Mouse (Mus musculus): ENCODE results near the gene Cobll1. TPM values are rescaled to one million over a fixed set of nuclear protein-coding genes. Genes with fewer than 3 reads are reported as not detected.
A peak's percentile ranks its signal among the peaks of the same experiment; 100 is the strongest.

Cobll1 gene
- polyA plus RNA-seq, 1 experiment from 2014 or later, result 14.2 TPM

- 48% methylated on average over 5 of the region's 5 CpGs for WGBS
- no peak for TF ChIP-seq CTCF (IDR thresholded peaks at IDR 0.05; ENCODE audit: low read depth)
- Histone ChIP-seq H3K4me1 (replicated peaks; ENCODE audit: control insufficient read depth, insufficient read depth, low read length) (0 out of 2 replicates have a peak, but pooled peaks cover 7% of the 10 kb centered on the region), H3K4me3 (ENCODE audit: low read depth, low read length) (no peak overlapping the region), H3K9ac (ENCODE audit: low read depth, low read length) (no peak overlapping the region), H3K27ac (ENCODE audit: low read depth, low read length) (no peak overlapping the region), H3K4me2 (replicated peaks; ENCODE audit: low read depth) (no peak overlapping the region), H3K36me3 (ENCODE audit: control insufficient read depth, insufficient read depth) (no peaks in the 10 kb centered on the region), H3K9me3 (ENCODE audit: control insufficient read depth) (no peaks in the 10 kb centered on the region), H3K27me3 (replicated peaks; ENCODE audit: control insufficient read depth, insufficient read depth, low read length) (no peaks in the 10 kb centered on the region)
- ATAC-seq, result no peak
Measured at GRCm38 (mm10) chr2:65157981-65158651, 81.1 kb downstream of the Cobll1 start.

DNA sequence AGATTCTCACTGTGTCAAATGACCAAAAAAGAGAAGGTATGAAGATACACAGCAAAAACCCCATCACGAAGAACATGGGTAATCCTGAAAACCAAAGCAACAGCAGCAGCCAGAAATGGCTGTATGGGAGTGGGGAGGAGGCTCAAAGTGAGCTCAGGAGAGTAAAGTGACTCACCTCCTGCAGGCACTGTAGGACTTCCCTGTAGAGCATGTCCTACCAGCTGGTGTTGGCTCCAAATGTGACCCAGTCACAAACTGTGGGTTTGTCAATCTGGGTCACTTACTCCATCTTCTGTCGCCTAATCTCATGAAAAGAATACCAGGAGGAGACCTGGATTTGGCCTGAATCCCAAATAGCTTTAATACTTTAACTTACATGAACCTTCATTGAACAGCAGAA is 81.9 kb downstream of the Cobll1 start:
- H3K27me3 ChIP-seq (replicated peaks; ENCODE audit: control insufficient read depth, insufficient read depth, low read length), result no peaks in the 10 kb centered on the region
- no peak overlapping the region for H3K27ac ChIP-seq (ENCODE audit: low read depth, low read length)
- no peak for TF ChIP-seq CTCF (IDR thresholded peaks at IDR 0.05; ENCODE audit: low read depth)
- no peaks in the 10 kb centered on the region for H3K36me3 ChIP-seq (ENCODE audit: control insufficient read depth, insufficient read depth)
- 81% methylated on average over 2 of the region's 2 CpGs for WGBS
- 0 out of 2 replicates have a peak, but pooled peaks cover 7% of the 10 kb centered on the region for H3K4me1 ChIP-seq (replicated peaks; ENCODE audit: control insufficient read depth, insufficient read depth, low read length)
- H3K4me3 ChIP-seq (ENCODE audit: low read depth, low read length), result no peak overlapping the region
- no peaks in the 10 kb centered on the region for H3K9me3 ChIP-seq (ENCODE audit: control insufficient read depth)
- no peak overlapping the region for H3K4me2 ChIP-seq (replicated peaks; ENCODE audit: low read depth)
- no peak overlapping the region for H3K9ac ChIP-seq (ENCODE audit: low read depth, low read length)
- ATAC-seq, result no peak

GRCm38 (mm10) chr2:65148928-65149327 is 90.3 kb downstream of the Cobll1 start:
- no peak overlapping the region for H3K4me2 ChIP-seq (replicated peaks; ENCODE audit: low read depth)
- no peak overlapping the region for H3K4me3 ChIP-seq (ENCODE audit: low read depth, low read length)
- WGBS, result 92% methylated on average over 6 of the region's 6 CpGs
- TF ChIP-seq CTCF (IDR thresholded peaks at IDR 0.05; ENCODE audit: low read depth), result no peak
- peaks cover 9% of the 10 kb centered on the region for H3K36me3 ChIP-seq (ENCODE audit: control insufficient read depth, insufficient read depth)
- no peaks in the 10 kb centered on the region for H3K4me1 ChIP-seq (replicated peaks; ENCODE audit: control insufficient read depth, insufficient read depth, low read length)
- no peak overlapping the region for H3K9ac ChIP-seq (ENCODE audit: low read depth, low read length)
- H3K27me3 ChIP-seq (replicated peaks; ENCODE audit: control insufficient read depth, insufficient read depth, low read length), result no peaks in the 10 kb centered on the region
- H3K27ac ChIP-seq (ENCODE audit: low read depth, low read length), result no peak overlapping the region
- ATAC-seq, result no peak
- no peaks in the 10 kb centered on the region for H3K9me3 ChIP-seq (ENCODE audit: control insufficient read depth)

DNA sequence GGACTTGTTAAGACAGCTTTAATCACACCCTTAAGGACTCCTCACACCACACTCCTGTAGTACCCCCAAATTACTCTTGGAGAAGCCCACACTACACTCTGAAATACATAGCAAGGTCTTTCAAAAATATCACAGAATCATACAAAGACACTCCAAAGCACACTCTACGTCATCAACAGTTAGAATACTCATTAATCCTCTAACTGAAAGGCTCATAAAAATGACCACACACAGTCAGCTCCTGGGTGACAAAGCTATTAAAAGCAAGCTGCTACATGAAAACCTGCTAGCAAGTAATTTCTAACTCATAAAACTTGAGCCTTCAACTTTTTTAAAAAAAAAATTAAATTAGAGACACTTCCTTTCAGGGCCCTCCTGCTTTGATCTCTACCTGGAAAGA is 91.8 kb downstream of the Cobll1 start:
- Histone ChIP-seq H3K27ac (ENCODE audit: low read depth, low read length) (no peak overlapping the region), H3K4me2 (replicated peaks; ENCODE audit: low read depth) (no peak overlapping the region), H3K27me3 (replicated peaks; ENCODE audit: control insufficient read depth, insufficient read depth, low read length) (no peaks in the 10 kb centered on the region), H3K4me3 (ENCODE audit: low read depth, low read length) (no peak overlapping the region), H3K9ac (ENCODE audit: low read depth, low read length) (no peak overlapping the region), H3K36me3 (ENCODE audit: control insufficient read depth, insufficient read depth) (peaks cover 9% of the 10 kb centered on the region), H3K4me1 (replicated peaks; ENCODE audit: control insufficient read depth, insufficient read depth, low read length) (no peaks in the 10 kb centered on the region), H3K9me3 (ENCODE audit: control insufficient read depth) (no peaks in the 10 kb centered on the region)
- WGBS, result 56% methylated on average over 1 of the region's 1 CpGs
- ATAC-seq, result no peak
- no peak for TF ChIP-seq CTCF (IDR thresholded peaks at IDR 0.05; ENCODE audit: low read depth)

DNA sequence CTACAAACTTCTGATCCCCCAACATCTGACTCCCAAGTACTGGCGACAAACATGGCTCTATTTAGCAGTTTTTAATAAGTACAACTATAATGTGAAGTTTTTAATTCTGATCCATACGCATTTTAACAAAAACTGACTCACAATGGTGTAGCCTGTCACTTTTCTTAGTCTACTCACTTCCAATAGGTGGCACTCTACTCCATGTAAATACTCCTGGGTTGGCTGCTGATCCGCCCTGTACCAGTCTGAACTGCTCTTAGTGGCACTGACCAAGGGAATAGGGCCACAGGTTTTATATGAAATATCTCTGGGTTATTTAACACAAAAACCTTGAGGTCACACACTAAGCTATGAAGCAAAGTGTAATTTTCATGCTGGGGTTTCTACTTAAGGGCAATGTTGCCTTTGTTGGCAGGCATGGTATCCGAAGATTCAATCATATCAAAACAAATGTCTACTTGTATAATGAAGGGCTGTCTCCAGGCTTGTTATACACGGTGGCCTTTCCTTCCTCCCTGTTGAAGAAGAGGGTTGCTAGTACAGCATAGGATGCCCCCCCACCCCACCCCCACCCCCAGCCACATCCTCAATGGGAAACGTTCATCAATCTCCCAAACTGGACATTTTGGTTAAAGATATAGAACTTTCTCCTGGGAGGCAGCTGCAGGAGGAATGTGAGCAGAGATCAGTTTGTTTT is 93.6 kb downstream of the Cobll1 start:
- H3K9ac ChIP-seq (ENCODE audit: low read depth, low read length), result no peak overlapping the region
- H3K4me3 ChIP-seq (ENCODE audit: low read depth, low read length), result no peak overlapping the region
- TF ChIP-seq CTCF (IDR thresholded peaks at IDR 0.05; ENCODE audit: low read depth), result peak; percentile 80
- 56% methylated on average over 6 of the region's 6 CpGs for WGBS
- peak; percentile 75 for ATAC-seq
- H3K9me3 ChIP-seq (ENCODE audit: control insufficient read depth), result no peaks in the 10 kb centered on the region
- peaks cover 9% of the 10 kb centered on the region for H3K36me3 ChIP-seq (ENCODE audit: control insufficient read depth, insufficient read depth)
- no peaks in the 10 kb centered on the region for H3K4me1 ChIP-seq (replicated peaks; ENCODE audit: control insufficient read depth, insufficient read depth, low read length)
- H3K27me3 ChIP-seq (replicated peaks; ENCODE audit: control insufficient read depth, insufficient read depth, low read length), result no peaks in the 10 kb centered on the region
- H3K27ac ChIP-seq (ENCODE audit: low read depth, low read length), result no peak overlapping the region
- no peak overlapping the region for H3K4me2 ChIP-seq (replicated peaks; ENCODE audit: low read depth)

DNA sequence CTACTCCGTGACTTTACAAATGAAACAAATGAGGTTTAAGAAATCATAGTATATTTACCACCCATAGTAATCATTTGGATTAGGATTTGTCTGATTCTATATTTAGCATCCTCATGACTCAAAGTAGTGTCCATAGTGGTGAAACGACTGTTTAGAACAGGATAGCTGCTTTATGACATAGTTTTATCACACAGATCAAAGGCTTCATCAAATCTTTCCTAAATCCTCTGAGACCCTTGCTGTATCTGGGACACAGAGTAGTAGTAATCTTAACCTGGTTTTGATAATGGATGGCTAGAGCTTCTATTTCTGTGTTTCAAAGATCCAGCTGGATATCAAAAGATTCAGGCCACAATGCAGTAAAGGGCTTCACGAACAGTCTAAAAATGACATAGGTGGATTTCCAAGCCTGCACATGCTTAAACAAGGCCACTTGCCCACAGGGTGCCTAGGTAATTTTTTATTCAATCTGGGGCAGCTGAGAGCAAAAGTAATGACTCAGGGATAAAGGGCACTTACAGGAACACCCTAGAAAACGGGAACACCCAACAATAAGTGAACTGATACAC is 98.0 kb downstream of the Cobll1 start:
- no peak overlapping the region for H3K4me2 ChIP-seq (replicated peaks; ENCODE audit: low read depth)
- H3K9ac ChIP-seq (ENCODE audit: low read depth, low read length), result no peak overlapping the region
- ATAC-seq, result no peak
- H3K4me1 ChIP-seq (replicated peaks; ENCODE audit: control insufficient read depth, insufficient read depth, low read length), result no peaks in the 10 kb centered on the region
- TF ChIP-seq CTCF (IDR thresholded peaks at IDR 0.05; ENCODE audit: low read depth), result no peak
- WGBS, result 51% methylated on average over 4 of the region's 4 CpGs
- no peaks in the 10 kb centered on the region for H3K27me3 ChIP-seq (replicated peaks; ENCODE audit: control insufficient read depth, insufficient read depth, low read length)
- no peak overlapping the region for H3K4me3 ChIP-seq (ENCODE audit: low read depth, low read length)
- no peaks in the 10 kb centered on the region for H3K9me3 ChIP-seq (ENCODE audit: control insufficient read depth)
- no peak overlapping the region for H3K27ac ChIP-seq (ENCODE audit: low read depth, low read length)
- H3K36me3 ChIP-seq (ENCODE audit: control insufficient read depth, insufficient read depth), result peaks cover 3% of the 10 kb centered on the region; the same call in 1 of the 2 replicates
